Mouse (Mus musculus) fat pad, adult 2 months (tissue): ENCODE results near the gene Tmed1.
"Not testable (repeated sequence)": the region's sequence is repeated elsewhere in the genome, so short reads cannot be mapped to it uniquely, and the experiment has no call there.

ENCODE experiments used
- DNase-seq: peaks from one replicate; pipeline ENCODE4 v3.0.0-alpha.2; 2011; ENCODE audit warnings: low read depth, low spot score; ENCODE audit errors: extremely low read depth

Gene Tmed1

GRCm38 (mm10) chr9:21525937-21526633 lies 16.0 kb upstream of the Tmed1 start, which contains the start of gene AB124611:
Gene AB124611, plus strand, starts transcription at chr9:21526176.
- no peak for DNase-seq

GRCm38 (mm10) chr9:21525142-21525936 lies 15.3 kb upstream of the Tmed1 start:
- no peak for DNase-seq

- not testable (repeated sequence) for DNase-seq
These were observed 8.6 kb upstream of the Tmed1 start for GRCm38 (mm10) chr9:21518690-21519089.

- peak; percentile 67 for DNase-seq
These were observed 8.0 kb upstream of the Tmed1 start for GRCm38 (mm10) chr9:21517947-21518495.

- DNase-seq = no peak
These were observed 3.4 kb upstream of the Tmed1 start for GRCm38 (mm10) chr9:21513466-21513865.

- no peak for DNase-seq
These were observed 1.0 kb upstream of the Tmed1 start for GRCm38 (mm10) chr9:21511052-21511451.

GRCm38 (mm10) chr9:21510689-21511015 lies 600 bp upstream of the Tmed1 start:
- DNase-seq = no peak

- DNase-seq = no peak
These were observed 1.1 kb downstream of the Tmed1 start for GRCm38 (mm10) chr9:21508871-21509404.

GRCm38 (mm10) chr9:21507753-21508430 lies 2.2 kb downstream of the Tmed1 start:
- no peak for DNase-seq

GRCm38 (mm10) chr9:21505767-21506166 lies 4.3 kb downstream of the Tmed1 start:
- DNase-seq = no peak

- DNase-seq = no peak
These were observed 6.7 kb downstream of the Tmed1 start for GRCm38 (mm10) chr9:21503352-21503751.

GRCm38 (mm10) chr9:21498284-21498902 lies 11.7 kb downstream of the Tmed1 start:
- DNase-seq = no peak

GRCm38 (mm10) chr9:21497664-21498063 lies 12.4 kb downstream of the Tmed1 start:
- DNase-seq = no peak

- DNase-seq = no peak
These were observed 13.0 kb downstream of the Tmed1 start for GRCm38 (mm10) chr9:21497050-21497542.

- DNase-seq = no peak
These were observed 13.6 kb downstream of the Tmed1 start for GRCm38 (mm10) chr9:21496308-21497049.

GRCm38 (mm10) chr9:21494726-21495125 lies 15.3 kb downstream of the Tmed1 start:
- no peak for DNase-seq

GRCm38 (mm10) chr9:21493907-21494306 lies 16.1 kb downstream of the Tmed1 start:
- DNase-seq = no peak

GRCm38 (mm10) chr9:21490696-21491095 lies 19.4 kb downstream of the Tmed1 start:
- no peak for DNase-seq

GRCm38 (mm10) chr9:21488246-21488645 lies 21.8 kb downstream of the Tmed1 start:
- not testable (repeated sequence) for DNase-seq

GRCm38 (mm10) chr9:21484065-21484464 lies 26.0 kb downstream of the Tmed1 start:
- DNase-seq = no peak
